Mouse (Mus musculus) CH12.LX (cell line): ENCODE measurements around the gene Lca5. TPM values are rescaled to one million over a fixed set of nuclear protein-coding genes. Genes with fewer than 3 reads are reported as not detected.
A peak's percentile ranks its signal among the peaks of the same experiment; 100 is the strongest.

Experiments used
- DNase-seq: peaks from one replicate; pipeline ENCODE4 v3.0.0-alpha.2; 2013; ENCODE audit errors: extremely low read depth
- H3K27ac ChIP-seq: 2 replicates; pipeline ENCODE4 v1.5.1; 2012; ENCODE audit warnings: low read depth, mild to moderate bottlenecking, control low read depth, moderate library complexity; ENCODE audit not compliant: insufficient read depth
- H3K27me3 ChIP-seq: replicated peaks from 2 replicates; pipeline ENCODE3; 2012; ENCODE audit warnings: inconsistent platforms
- H3K36me3 ChIP-seq, 2 experiments: replicated peaks in 1 of 2; 2 replicates each; pipeline versions ENCODE3 to v1.6.1; 2012; ENCODE audit warnings: inconsistent platforms in 1 of 2, low read length in 1 of 2, mild to moderate bottlenecking in 1 of 2, mixed read lengths in 1 of 2, moderate library complexity in 1 of 2; ENCODE audit not compliant: control insufficient read depth in 1 of 2, insufficient read depth in 1 of 2
- H3K4me1 ChIP-seq, 2 experiments: 2 replicates each; pipeline ENCODE4 v1.6.1; 2012; ENCODE audit warnings: inconsistent platforms in 1 of 2, moderate library complexity in 1 of 2; ENCODE audit not compliant: insufficient read depth in 2 of 2, control insufficient read depth in 1 of 2
- H3K4me2 ChIP-seq: 2 replicates; pipeline ENCODE4 v1.6.1; 2012; ENCODE audit warnings: low read depth, mild to moderate bottlenecking, control low read depth; ENCODE audit not compliant: poor library complexity, insufficient read depth, severe bottlenecking
- H3K4me3 ChIP-seq, 3 experiments: fragments of 150-350 bp in 1 of 3; sonication (generic) in 1 of 3; replicated peaks in 1 of 3; 2 replicates each; pipeline versions ENCODE3 to v1.5.1; 2011 to 2012; ENCODE audit warnings: low read depth in 2 of 3, low read length in 2 of 3, mild to moderate bottlenecking in 2 of 3, moderate library complexity in 2 of 3, control low read depth in 1 of 3, improper control_type of control experiment in 1 of 3, inconsistent platforms in 1 of 3, mixed read lengths in 1 of 3; ENCODE audit not compliant: poor library complexity in 1 of 3
- H3K79me2 ChIP-seq: replicated peaks from 2 replicates; pipeline ENCODE4 v1.6.1; 2012; ENCODE audit warnings: mild to moderate bottlenecking, moderate library complexity; ENCODE audit not compliant: control insufficient read depth, poor library complexity, insufficient read depth, severe bottlenecking; ENCODE audit errors: extremely low read depth
- H3K9ac ChIP-seq: 2 replicates; pipeline ENCODE4 v1.6.1; 2012; ENCODE audit warnings: low read depth, mild to moderate bottlenecking, control low read depth, moderate library complexity; ENCODE audit not compliant: insufficient read depth
- H3K9me3 ChIP-seq: replicated peaks from 2 replicates; pipeline ENCODE3; 2012; ENCODE audit warnings: low read length, inconsistent platforms, mixed read lengths
- BHLHE40 ChIP-seq: IDR thresholded peaks from 2 replicates; pipeline ENCODE4 v1.6.1; 2011; ENCODE audit warnings: mild to moderate bottlenecking, low read depth, low read length, improper control_type of control experiment
- CHD1 ChIP-seq: IDR thresholded peaks from 2 replicates; pipeline ENCODE4 v1.6.1; 2012; ENCODE audit warnings: low read depth, low read length, improper control_type of control experiment, inconsistent platforms
- CHD2 ChIP-seq: IDR thresholded peaks from 2 replicates; pipeline ENCODE4 v1.6.1; 2011; ENCODE audit warnings: low read length, improper control_type of control experiment
- CTCF ChIP-seq, 2 experiments: IDR thresholded peaks in 1 of 2; conservative IDR thresholded peaks in 1 of 2; 2 replicates each; pipeline ENCODE4 v1.5.1; 2011 to 2012; ENCODE audit warnings: low read depth in 2 of 2, low read length in 2 of 2, improper control_type of control experiment in 1 of 2, inconsistent platforms in 1 of 2, mild to moderate bottlenecking in 1 of 2, moderate library complexity in 1 of 2
- E2F4 ChIP-seq: IDR thresholded peaks from 2 replicates; pipeline ENCODE4 v1.6.1; 2011; ENCODE audit warnings: low read depth, low read length, improper control_type of control experiment; ENCODE audit not compliant: insufficient replicate concordance
- ELF1 ChIP-seq: IDR thresholded peaks from 2 replicates; pipeline ENCODE4 v1.6.1; 2014; ENCODE audit warnings: low read depth, mild to moderate bottlenecking, inconsistent platforms, low read length, improper control_type of control experiment
- EP300 ChIP-seq: IDR thresholded peaks from 2 replicates; pipeline ENCODE4 v1.6.1; 2011; ENCODE audit warnings: low read length, improper control_type of control experiment
- ETS1 ChIP-seq: conservative IDR thresholded peaks from 2 replicates; pipeline ENCODE4 v1.6.1; 2012; ENCODE audit warnings: low read depth, mild to moderate bottlenecking, inconsistent platforms, low read length, improper control_type of control experiment, moderate library complexity
- GABPA ChIP-seq: IDR thresholded peaks from 2 replicates; pipeline ENCODE4 v1.6.1; 2012; ENCODE audit warnings: low read depth, low read length, improper control_type of control experiment, inconsistent platforms; ENCODE audit not compliant: insufficient replicate concordance
- HCFC1 ChIP-seq: IDR thresholded peaks from 2 replicates; pipeline ENCODE4 v1.6.1; 2012; ENCODE audit warnings: low read depth, mild to moderate bottlenecking, inconsistent platforms, low read length, improper control_type of control experiment
- IRF4 ChIP-seq: IDR thresholded peaks from 2 replicates; pipeline ENCODE4 v1.6.1; 2014; ENCODE audit warnings: low read depth, mild to moderate bottlenecking, inconsistent platforms, low read length, improper control_type of control experiment
- JUN ChIP-seq: IDR thresholded peaks from 2 replicates; pipeline ENCODE4 v1.6.1; 2011; ENCODE audit warnings: low read depth, mild to moderate bottlenecking, low read length, improper control_type of control experiment, moderate library complexity; ENCODE audit not compliant: insufficient read depth
- JUND ChIP-seq: conservative IDR thresholded peaks from 2 replicates; pipeline ENCODE4 v1.6.1; 2011; ENCODE audit warnings: low read depth, low read length, improper control_type of control experiment
- KAT2A ChIP-seq: IDR thresholded peaks from 2 replicates; pipeline ENCODE4 v1.6.1; 2012; ENCODE audit warnings: low read length, improper control_type of control experiment, inconsistent platforms; ENCODE audit not compliant: insufficient replicate concordance
- MAFK ChIP-seq: IDR thresholded peaks from 2 replicates; pipeline ENCODE4 v1.6.1; 2011; ENCODE audit warnings: low read length, improper control_type of control experiment; ENCODE audit not compliant: insufficient replicate concordance
- MAZ ChIP-seq: IDR thresholded peaks from 2 replicates; pipeline ENCODE4 v1.6.1; 2012; ENCODE audit warnings: low read depth, mild to moderate bottlenecking, inconsistent platforms, low read length, improper control_type of control experiment, moderate library complexity
- MEF2A ChIP-seq: IDR thresholded peaks from 2 replicates; pipeline ENCODE4 v1.6.1; 2014; ENCODE audit warnings: low read depth, mild to moderate bottlenecking, inconsistent platforms, low read length, improper control_type of control experiment, borderline replicate concordance
- MXI1 ChIP-seq: IDR thresholded peaks from 2 replicates; pipeline ENCODE4 v1.6.1; 2011; ENCODE audit warnings: mild to moderate bottlenecking, low read depth, low read length, improper control_type of control experiment
- MYC ChIP-seq: IDR thresholded peaks from 2 replicates; pipeline ENCODE4 v1.6.1; 2011; ENCODE audit warnings: low read depth, mild to moderate bottlenecking, improper control_type of control experiment, low read length
- NRF1 ChIP-seq: IDR thresholded peaks from 2 replicates; pipeline ENCODE4 v1.6.1; 2014; ENCODE audit warnings: low read depth, mild to moderate bottlenecking, inconsistent platforms, low read length, improper control_type of control experiment, moderate library complexity
- POLR2A ChIP-seq: IDR thresholded peaks from 2 replicates; pipeline ENCODE4 v1.6.1; 2011; ENCODE audit warnings: low read depth, mild to moderate bottlenecking, improper control_type of control experiment, low read length
- POLR2AphosphoS2 ChIP-seq: IDR thresholded peaks from 2 replicates; pipeline ENCODE4 v1.6.1; 2011; ENCODE audit warnings: low read depth, low read length, improper control_type of control experiment
- RAD21 ChIP-seq: IDR thresholded peaks from 2 replicates; pipeline ENCODE4 v1.6.1; 2011; ENCODE audit warnings: low read depth, mild to moderate bottlenecking, low read length, improper control_type of control experiment, moderate library complexity
- SIN3A ChIP-seq: IDR thresholded peaks from 2 replicates; pipeline ENCODE4 v1.6.1; 2012; ENCODE audit warnings: low read length, improper control_type of control experiment, inconsistent platforms
- SMC3 ChIP-seq: IDR thresholded peaks from 2 replicates; pipeline ENCODE4 v1.6.1; 2011; ENCODE audit warnings: low read depth, low read length, improper control_type of control experiment
- TBP ChIP-seq: conservative IDR thresholded peaks from 2 replicates; pipeline ENCODE4 v1.6.1; 2011; ENCODE audit warnings: low read depth, low read length, improper control_type of control experiment
- TCF12 ChIP-seq: IDR thresholded peaks from 2 replicates; pipeline ENCODE4 v1.6.1; 2014; ENCODE audit warnings: low read depth, mild to moderate bottlenecking, inconsistent platforms, low read length, improper control_type of control experiment
- UBTF ChIP-seq: IDR thresholded peaks from 2 replicates; pipeline ENCODE4 v1.6.1; 2012; ENCODE audit warnings: low read depth, mild to moderate bottlenecking, inconsistent platforms, low read length, improper control_type of control experiment, moderate library complexity
- USF1 ChIP-seq: IDR thresholded peaks from 2 replicates; pipeline ENCODE4 v1.6.1; 2014; ENCODE audit warnings: low read depth, mild to moderate bottlenecking, inconsistent platforms, low read length, improper control_type of control experiment
- ZC3H11A ChIP-seq: IDR thresholded peaks from 2 replicates; pipeline ENCODE4 v1.6.1; 2012; ENCODE audit warnings: low read depth, mild to moderate bottlenecking, inconsistent platforms, low read length, improper control_type of control experiment
- ZKSCAN1 ChIP-seq: IDR thresholded peaks from 2 replicates; pipeline ENCODE4 v1.6.1; 2012; ENCODE audit warnings: low read depth, inconsistent platforms, low read length, improper control_type of control experiment, borderline replicate concordance
- ZMIZ1 ChIP-seq: IDR thresholded peaks from 2 replicates; pipeline ENCODE4 v1.6.1; 2012; ENCODE audit warnings: low read depth, mild to moderate bottlenecking, inconsistent platforms, low read length, improper control_type of control experiment
- ZNF384 ChIP-seq: IDR thresholded peaks from 2 replicates; pipeline ENCODE4 v1.6.1; 2012; ENCODE audit warnings: low read depth, low read length, improper control_type of control experiment, inconsistent platforms
- dilution Hi-C: fragments of 300-500 bp; cut with MboI; formaldehyde crosslinking; loops from 2 replicates; pipeline ENCODE4 v1.14.3; 2020; ENCODE audit warnings: low sequenced_read_pairs; ENCODE audit not compliant: extremely low pct_unique_long_range_greater_than_20kb, extremely low pct_ligation_motif_present
- in situ Hi-C: fragments of 300-500 bp; cut with MboI; formaldehyde crosslinking; loops from 3 replicates; pipeline ENCODE4 v1.14.3; 2019; ENCODE audit warnings: low sequenced_read_pairs, low pct_ligation_motif_present, low pct_unique_long_range_greater_than_20kb, mixed read lengths
- polyA plus RNA-seq: library from polyadenylated mRNA; unstranded; fragments of >175 nt; gene quantifications from 2 replicates; pipeline ENCODE4 v1.2.1, GENCODE M21; 2012; ENCODE audit warnings: low read depth; ENCODE audit not compliant: insufficient read length
- total RNA-seq, 2 experiments: library from RNA; depleted of rRNA; stranded (reverse); fragments of 300-350 nt in 1 of 2; fragments of >200 nt in 1 of 2; gene quantifications; 2 replicates each; pipeline ENCODE4 v1.2.3; 2012 to 2014

The Lca5 gene
- total and polyA plus RNA-seq, 3 experiments = 4.1 to 5.5 (median 4.1) TPM

GRCm38 (mm10) chr9:83469871-83470270 is 28.9 kb upstream of the Lca5 start:
- H3K4me1 ChIP-seq = no peaks in the 10 kb centered on the region
- dilution Hi-C loops (no loop called here), in situ Hi-C loops (no loop called here)
- DNase-seq = no peak
- no peaks in the 10 kb centered on the region for H3K36me3 ChIP-seq
- TF ChIP-seq MAZ = no peak
- no peak for TF ChIP-seq TBP
- TF ChIP-seq MEF2A = no peak
- H3K79me2 ChIP-seq = no peaks in the 10 kb centered on the region
- H3K27ac ChIP-seq = no peak overlapping the region
- no peaks in the 10 kb centered on the region for H3K9me3 ChIP-seq
- H3K4me2 ChIP-seq = no peak overlapping the region
- no peak overlapping the region for H3K9ac ChIP-seq
- H3K4me3 ChIP-seq = no peak overlapping the region
- H3K27me3 ChIP-seq = peaks cover 3% of the 10 kb centered on the region

- Histone ChIP-seq H3K27ac (no peak overlapping the region), H3K9me3 (no peaks in the 10 kb centered on the region), H3K79me2 (no peaks in the 10 kb centered on the region), H3K9ac (peak overlapping the region; percentile 16), H3K36me3 (no peaks in the 10 kb centered on the region), H3K4me3 (peak overlapping the region; percentile 12 to 50 (median 45)), H3K4me1 (peaks cover 10 to 14% of the 10 kb centered on the region in 2 experiments), H3K4me2 (peak overlapping the region; percentile 11; the same call in 1 of the 2 replicates), H3K27me3 (no peaks in the 10 kb centered on the region)
- DNase-seq = peak; percentile 44
- dilution Hi-C loops (no loop called here), in situ Hi-C loops (loop anchor here (5.0 kb wide), 1 partner anchor 35 kb away; no protein-coding TSS in a partner anchor)
- TF ChIP-seq SMC3 = no peak
- no peak for TF ChIP-seq CHD1
- TF ChIP-seq ETS1 = no peak
- TF ChIP-seq MEF2A = peak; percentile 88; the same call in 1 of the 2 replicates
- peak; percentile 58; the same call in 1 of the 2 replicates for TF ChIP-seq POLR2A
- no peak for TF ChIP-seq E2F4
- TF ChIP-seq GABPA = no peak
- no peak for TF ChIP-seq EP300
- no peak for TF ChIP-seq ZKSCAN1
- TF ChIP-seq POLR2AphosphoS2 = no peak
- TF ChIP-seq IRF4 = no peak; the same call in 1 of the 2 replicates
- peak; percentile 50; the same call in 1 of the 2 replicates for TF ChIP-seq TCF12
- no peak for TF ChIP-seq KAT2A
- no peak for TF ChIP-seq RAD21
- peak; percentile 68 for TF ChIP-seq HCFC1
- peak; percentile 79 for TF ChIP-seq ZC3H11A
- TF ChIP-seq MAFK = no peak
- peak; percentile 24; the same call in 1 of the 2 replicates for TF ChIP-seq BHLHE40
- TF ChIP-seq TBP = 0 out of 2 replicates have a peak, but pooled peaks have one; percentile 14
- no peak for TF ChIP-seq MYC
- no peak for TF ChIP-seq MXI1
- no peak for TF ChIP-seq ZMIZ1
- TF ChIP-seq ZNF384 = no peak
- no peak for TF ChIP-seq UBTF
- no peak for TF ChIP-seq NRF1
- no peak for TF ChIP-seq MAZ
- no peak for TF ChIP-seq SIN3A
- no peak for TF ChIP-seq CHD2
- no peak for TF ChIP-seq ELF1
- no peak for TF ChIP-seq JUND
- TF ChIP-seq USF1 = no peak
- no peak for TF ChIP-seq JUN
- TF ChIP-seq CTCF (conservative IDR thresholded peaks at IDR 0.05 in 1 of 2, IDR thresholded peaks at IDR 0.05 in 1 of 2; ENCODE audit: low read depth in 2 of 2, low read length in 2 of 2) = no peak
These were observed 6.8 kb upstream of the Lca5 start for GRCm38 (mm10) chr9:83447771-83448170.
